Mouse (Mus musculus): ENCODE measurements around the gene Tssk4. TPM values are rescaled to one million over a fixed set of nuclear protein-coding genes. Genes with fewer than 3 reads are reported as not detected.

Gene Tssk4
- polyA plus RNA-seq (2017; shearing (Covaris generic)) = 2.0 TPM

GRCm38 (mm10) chr14:55649884-55650283 lies at the start of gene Tssk4:
Tssk4 (plus strand) TSS chr14:55650184.

DNA sequence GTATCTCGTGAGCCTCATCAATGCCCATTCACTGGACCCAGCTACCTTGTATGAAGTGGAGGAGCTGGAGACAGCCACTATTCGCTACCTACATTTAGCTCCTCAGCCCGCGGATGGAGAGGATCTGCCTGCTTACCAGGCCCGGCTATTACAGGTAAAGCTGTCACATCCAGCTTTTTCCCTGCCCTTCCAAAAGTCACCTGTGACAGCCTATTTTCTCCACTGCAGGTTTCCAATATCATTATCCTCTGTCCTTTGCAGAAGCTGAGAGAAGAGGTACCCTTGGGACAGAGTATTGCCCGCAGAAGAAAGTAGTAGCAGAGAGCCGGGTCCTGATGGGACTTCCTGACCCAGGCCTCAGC lies 46.7 kb upstream of the Tssk4 start, which contains the start of gene Irf9:
TSS of gene Irf9 (plus strand) at position 301 of the 362 bp plus-strand sequence.

DNA sequence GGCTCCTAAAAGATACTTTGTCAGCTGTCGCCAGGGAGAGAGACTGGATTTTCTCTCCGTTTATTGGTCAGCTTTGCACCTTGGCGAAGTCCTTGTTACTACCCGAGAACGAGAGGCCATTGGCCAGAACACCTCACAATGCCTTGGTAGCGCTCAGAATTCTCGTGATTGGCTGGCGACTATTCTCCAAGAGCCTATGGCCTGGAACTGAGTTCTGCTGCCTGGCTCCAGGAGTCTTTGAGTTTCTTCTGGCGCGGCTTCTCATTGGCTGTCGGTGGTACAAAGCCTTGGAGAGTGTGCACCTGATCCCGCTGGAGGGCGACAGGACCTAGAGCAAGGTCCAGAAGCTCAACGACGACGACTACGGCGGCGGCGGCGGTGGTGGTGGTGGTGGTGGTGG lies 32.2 kb upstream of the Tssk4 start, which contains the start of gene Rec8:
TSS of gene Rec8 (plus strand) at position 216 of the 400 bp plus-strand sequence.

GRCm38 (mm10) chr14:55635523-55636007 lies 14.4 kb upstream of the Tssk4 start, which contains the start of gene Ipo4:
Ipo4 (minus strand) TSS chr14:55635957.

DNA sequence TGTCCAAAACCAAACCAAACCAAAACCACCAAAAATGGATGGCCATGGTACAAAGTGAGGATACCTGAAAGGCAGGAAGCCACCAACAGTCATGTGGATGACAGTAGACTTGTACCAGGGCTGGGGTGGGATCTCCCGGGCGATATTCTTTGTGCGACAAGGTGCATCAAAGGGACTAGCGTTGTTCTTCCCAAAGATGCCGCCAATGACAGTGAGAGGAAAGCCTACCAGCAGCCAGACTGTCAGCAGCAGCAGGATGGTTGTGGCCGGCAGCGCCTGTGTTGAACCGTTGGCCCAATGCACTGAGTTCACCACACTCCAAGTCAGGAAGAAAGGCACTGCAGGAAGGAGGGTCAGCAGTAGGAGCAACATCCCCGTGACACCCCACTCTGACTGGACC lies 12.2 kb upstream of the Tssk4 start, which contains the start of gene Gm49378:
TSS of gene Gm49378 (minus strand) at position 101 of the 400 bp plus-strand sequence.

GRCm38 (mm10) chr14:55643060-55643907 lies 6.7 kb upstream of the Tssk4 start, which contains the start of gene Tm9sf1:
Tm9sf1 (minus strand) TSS chr14:55643806.

GRCm38 (mm10) chr14:55659960-55660573 lies 10.1 kb downstream of the Tssk4 start, which contains the start of gene Mdp1:
Mdp1 (minus strand) TSS chr14:55660508.

DNA sequence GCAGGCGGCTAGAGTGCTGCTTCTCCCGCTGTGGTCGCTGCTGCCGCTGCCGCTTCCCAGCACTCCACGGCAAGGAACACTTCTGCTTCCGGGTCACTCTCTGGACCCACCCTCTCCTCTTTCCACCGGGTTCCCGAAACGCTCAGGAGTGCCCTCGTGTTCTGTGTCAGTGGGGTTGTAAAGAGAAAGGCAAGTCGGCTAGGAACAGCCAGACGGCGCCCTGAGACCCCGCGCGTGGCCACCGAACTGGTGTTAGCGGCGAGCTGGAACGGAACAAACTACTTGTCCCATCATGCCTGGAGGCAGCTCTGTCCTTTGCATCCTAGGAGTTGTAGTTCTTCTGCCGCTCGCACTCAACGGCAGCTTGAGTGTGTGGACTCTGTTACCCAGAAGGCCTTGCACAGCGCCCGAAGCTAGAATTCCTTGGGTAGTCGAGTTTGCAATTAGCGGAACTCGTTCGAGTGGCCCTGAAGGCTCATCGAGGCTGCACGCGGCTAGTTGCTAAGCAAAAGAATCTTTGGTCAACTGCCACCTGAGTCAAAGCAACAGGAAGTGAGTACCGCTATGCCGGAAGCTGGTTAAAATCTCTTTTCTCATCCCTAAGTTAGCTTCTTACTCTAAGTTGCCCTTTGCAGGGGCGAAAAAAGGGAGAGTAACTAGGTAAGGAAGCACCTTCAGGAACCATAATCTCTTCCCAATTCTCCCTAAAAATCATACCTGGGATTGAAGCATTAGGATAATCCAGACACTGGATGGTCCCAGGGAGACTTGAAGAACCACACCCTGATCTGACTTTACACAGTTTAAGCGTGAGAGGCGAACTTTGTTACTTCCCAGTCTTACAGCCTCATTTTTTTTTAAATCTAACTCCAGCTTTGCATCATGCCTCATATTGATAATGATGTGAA lies 22.1 kb downstream of the Tssk4 start, which contains the start of the genes Gmpr2 and Nedd8:
TSS of gene Gmpr2 (plus strand) at position 109 of the 908 bp plus-strand sequence.
TSS of gene Nedd8 (minus strand) at position 292 of the 908 bp plus-strand sequence.

GRCm38 (mm10) chr14:55681160-55682117 lies 31.5 kb downstream of the Tssk4 start, which contains the start of gene Tinf2:
Tinf2 (minus strand) TSS chr14:55681820.

Other genes with a start within 250 kb of the Tssk4 start
- gene Dhrs4, start 171.4 kb upstream of the Tssk4 start, polyA plus RNA-seq (2017; shearing (Covaris generic)) = 43.1 TPM
- gene Carmil3, start 159.5 kb upstream of the Tssk4 start, polyA plus RNA-seq (2017; shearing (Covaris generic)) = 0.17 TPM
- not detected for gene Cpne6, start 139.7 kb upstream of the Tssk4 start, polyA plus RNA-seq (2017; shearing (Covaris generic))
- gene Nrl, start 125.2 kb upstream of the Tssk4 start, polyA plus RNA-seq (2017; shearing (Covaris generic)) = 0.07 TPM
- gene Pck2, start 109.9 kb upstream of the Tssk4 start, polyA plus RNA-seq (2017; shearing (Covaris generic)) = 63.7 TPM
- gene Dcaf11, start 90.2 kb upstream of the Tssk4 start, polyA plus RNA-seq (2017; shearing (Covaris generic)) = 170 TPM
- gene A730061H03Rik, start 89.8 kb upstream of the Tssk4 start, polyA plus RNA-seq (2017; shearing (Covaris generic)) = 4.4 TPM
- not detected for gene Fitm1, start 74.6 kb upstream of the Tssk4 start, polyA plus RNA-seq (2017; shearing (Covaris generic))
- gene Psme1, start 72.1 kb upstream of the Tssk4 start, polyA plus RNA-seq (2017; shearing (Covaris generic)) = 1,083 TPM
- 38.3 TPM for gene Emc9, start 64.9 kb upstream of the Tssk4 start, polyA plus RNA-seq (2017; shearing (Covaris generic))
- gene Psme2, start 59.1 kb upstream of the Tssk4 start, polyA plus RNA-seq (2017; shearing (Covaris generic)) = 924 TPM
- 82.6 TPM for gene Rnf31, start 58.5 kb upstream of the Tssk4 start, polyA plus RNA-seq (2017; shearing (Covaris generic))
- gene Irf9, start 46.6 kb upstream of the Tssk4 start, polyA plus RNA-seq (2017; shearing (Covaris generic)) = 199 TPM
- gene Rec8, start 32.1 kb upstream of the Tssk4 start, polyA plus RNA-seq (2017; shearing (Covaris generic)) = 10.8 TPM
- 69.0 TPM for gene Ipo4, start 14.2 kb upstream of the Tssk4 start, polyA plus RNA-seq (2017; shearing (Covaris generic))
- 0.34 TPM for gene Gm49378, start 12.3 kb upstream of the Tssk4 start, polyA plus RNA-seq (2017; shearing (Covaris generic))
- gene Tm9sf1, start 6.4 kb upstream of the Tssk4 start, polyA plus RNA-seq (2017; shearing (Covaris generic)) = 110 TPM
- gene Mdp1, start 10.3 kb downstream of the Tssk4 start, polyA plus RNA-seq (2017; shearing (Covaris generic)) = 117 TPM
- gene Gmpr2, start 21.8 kb downstream of the Tssk4 start, polyA plus RNA-seq (2017; shearing (Covaris generic)) = 60.7 TPM
- gene Nedd8, start 21.9 kb downstream of the Tssk4 start, polyA plus RNA-seq (2017; shearing (Covaris generic)) = 431 TPM
- gene Tinf2, start 31.6 kb downstream of the Tssk4 start, polyA plus RNA-seq (2017; shearing (Covaris generic)) = 67.8 TPM
- gene Tgm1, start 63.7 kb downstream of the Tssk4 start, polyA plus RNA-seq (2017; shearing (Covaris generic)) = 0.48 TPM
- gene Rabggta, start 72.1 kb downstream of the Tssk4 start, polyA plus RNA-seq (2017; shearing (Covaris generic)) = 76.4 TPM
- 55.5 TPM for gene Dhrs1, start 95.5 kb downstream of the Tssk4 start, polyA plus RNA-seq (2017; shearing (Covaris generic))
- 18.5 TPM for gene Nop9, start 95.5 kb downstream of the Tssk4 start, polyA plus RNA-seq (2017; shearing (Covaris generic))
- gene Cideb, start 108.3 kb downstream of the Tssk4 start, polyA plus RNA-seq (2017; shearing (Covaris generic)) = not detected
- gene Ltb4r2, start 111.2 kb downstream of the Tssk4 start, polyA plus RNA-seq (2017; shearing (Covaris generic)) = not detected
- gene Ltb4r1, start 115.8 kb downstream of the Tssk4 start, polyA plus RNA-seq (2017; shearing (Covaris generic)) = 2.1 TPM
- 0.56 TPM for gene Adcy4, start 133.9 kb downstream of the Tssk4 start, polyA plus RNA-seq (2017; shearing (Covaris generic))
- gene Ripk3, start 138.7 kb downstream of the Tssk4 start, polyA plus RNA-seq (2017; shearing (Covaris generic)) = 85.5 TPM
- gene Nfatc4, start 173.0 kb downstream of the Tssk4 start, polyA plus RNA-seq (2017; shearing (Covaris generic)) = not detected
- gene Nynrin, start 203.8 kb downstream of the Tssk4 start, polyA plus RNA-seq (2017; shearing (Covaris generic)) = 1.4 TPM
- 0.13 TPM for gene Cbln3, start 234.2 kb downstream of the Tssk4 start, polyA plus RNA-seq (2017; shearing (Covaris generic))
- gene Khnyn, start 234.8 kb downstream of the Tssk4 start, polyA plus RNA-seq (2017; shearing (Covaris generic)) = 131 TPM